Mouse (Mus musculus) left cerebral cortex, adult 2 months (tissue): ENCODE measurements at regions not wholly inside any gene's neighbourhood (a gene's known extent, or its start where the extent isn't known, plus 50 kb on each side); places are given as distances from the start of the nearest gene placed in this dataset.

Source experiments
- DNase-seq, 2 experiments: peaks; one replicate each; pipeline ENCODE4 v3.0.0; 2021 to 2022; ENCODE audit warnings: low spot score in 2 of 2, mixed read lengths in 1 of 2; ENCODE audit errors: extremely low spot score in 1 of 2
- H3K27ac ChIP-seq: fragments of 200-600 bp; 2 replicates; pipeline ENCODE4 v1.8.1; 2022
- H3K4me3 ChIP-seq: fragments of 200-600 bp; 2 replicates; pipeline ENCODE4 v1.8.1; 2022
- CTCF ChIP-seq: fragments of 200-600 bp; IDR thresholded peaks from 2 replicates; pipeline ENCODE4 v1.8.1; 2022; ENCODE audit warnings: antibody characterized with exemption, mild to moderate bottlenecking, moderate library complexity
- intact Hi-C: fragments of 180-260 bp; cut with DNase I; formaldehyde crosslinking; loops from one replicate; pipeline ENCODE4 v1.15.1; 2025

DNA sequence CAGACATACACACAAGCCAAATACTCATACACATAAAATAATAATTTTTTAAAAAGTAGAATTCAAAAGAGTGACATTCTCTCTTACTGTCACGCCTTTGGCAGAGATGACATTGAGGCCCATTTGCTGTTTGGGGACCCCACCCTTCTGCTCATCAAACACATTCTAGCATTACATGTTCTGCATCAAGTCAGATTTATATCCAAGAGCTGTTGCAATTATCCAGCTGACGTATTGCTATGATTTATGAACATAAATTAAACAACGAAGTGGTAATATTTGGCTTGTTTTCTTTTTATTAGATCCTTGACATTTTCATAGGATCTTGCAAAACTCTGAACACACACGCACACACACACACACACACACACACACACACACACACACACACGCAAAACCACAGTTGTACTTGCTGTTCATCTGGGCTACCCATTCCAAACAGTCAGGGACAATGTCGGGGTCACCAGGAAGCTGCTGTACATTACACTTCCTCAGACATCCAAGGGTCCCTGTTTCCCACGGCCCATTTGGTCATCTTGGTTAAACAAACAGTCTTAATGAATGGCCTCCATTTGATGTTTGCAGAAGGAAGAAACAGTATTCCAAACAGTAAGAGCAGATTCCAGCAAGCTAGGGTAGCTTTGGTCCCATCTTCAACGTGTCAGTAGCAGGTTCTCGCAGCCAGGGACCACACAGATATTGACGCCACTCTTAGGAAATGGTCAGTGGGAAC lies 50.3 kb upstream of the Vash1 start:
- TF ChIP-seq CTCF: no peak

More for the DNA sequence above, 50.3 kb upstream of the Vash1 start:
- intact Hi-C loops: no loop called here
- Histone ChIP-seq H3K4me3 (no peak overlapping the region), H3K27ac (no peak overlapping the region)
- no peak for DNase-seq
